Mouse (Mus musculus) forebrain, embryonic 10.5 days (tissue): ENCODE measurements around the gene Lrrc56. TPM values are rescaled to one million over a fixed set of nuclear protein-coding genes. Genes with fewer than 3 reads are reported as not detected.

Experiments
- DNase-seq: peaks from one replicate; pipeline ENCODE4 v3.0.0-alpha.2; 2017; ENCODE audit warnings: low spot score; ENCODE audit errors: extremely low spot score
- H3K27ac ChIP-seq: fragments of 300-500 bp; sonication (generic); 2 replicates; pipeline ENCODE4 v1.5.1; 2016; ENCODE audit warnings: mild to moderate bottlenecking
- H3K27me3 ChIP-seq: fragments of 300-500 bp; sonication (generic); 2 replicates; pipeline ENCODE4 v1.6.1; 2016; ENCODE audit warnings: mild to moderate bottlenecking; ENCODE audit not compliant: poor library complexity, severe bottlenecking
- H3K36me3 ChIP-seq: fragments of 300-500 bp; sonication (generic); replicated peaks from 2 replicates; pipeline ENCODE4 v1.6.1; 2016; ENCODE audit warnings: mild to moderate bottlenecking, moderate library complexity
- H3K4me1 ChIP-seq: fragments of 300-500 bp; sonication (generic); 2 replicates; pipeline ENCODE4 v1.6.1; 2016
- H3K4me3 ChIP-seq: fragments of 300-500 bp; sonication (generic); 2 replicates; pipeline ENCODE4 v1.5.1; 2016; ENCODE audit warnings: mild to moderate bottlenecking, moderate library complexity
- H3K9me3 ChIP-seq: fragments of 300-500 bp; sonication (generic); 2 replicates; pipeline ENCODE4 v1.6.1; 2016; ENCODE audit warnings: mild to moderate bottlenecking, moderate library complexity
- WGBS: fragments of 180-500 bp; shearing (Covaris S2); methylation state at CpG from one replicate; pipeline ENCODE4 v1.1.7; 2016; 5-methylcytosine and 5-hydroxymethylcytosine counted together
- polyA plus RNA-seq: library from polyadenylated mRNA; unstranded; fragments of >200 nt; fragmentation: Nextera tagmentation; extraction: Ambion mirVana; gene quantifications from 2 replicates; pipeline ENCODE4 v1.2.1, GENCODE M21; 2016

Lrrc56 gene
- polyA plus RNA-seq, 1 experiment from 2014 or later: 15.5 TPM

GRCm38 (mm10) chr7:141214310-141214709, 20.4 kb downstream of the Lrrc56 start:
- peaks cover 62% of the 10 kb centered on the region for H3K4me1 ChIP-seq
- peak overlapping the region; percentile 84 for H3K4me3 ChIP-seq
- WGBS: 79% methylated on average over 3 of the region's 3 CpGs

GRCm38 (mm10) chr7:141215101-141215879, 21.3 kb downstream of the Lrrc56 start, which contains the start of gene Rassf7:
Rassf7 (plus strand) TSS chr7:141215860.
- Histone ChIP-seq H3K4me1 (peaks cover 71% of the 10 kb centered on the region), H3K27ac (peak within 1 kb of the TSS; percentile 90)
- under 1% methylated on average over 41 of the region's 41 CpGs for WGBS

More at GRCm38 (mm10) chr7:141214310-141214709, 20.4 kb downstream of the Lrrc56 start:
- Histone ChIP-seq H3K36me3 (peaks cover 24% of the 10 kb centered on the region), H3K27me3 (no peaks in the 10 kb centered on the region), H3K27ac (peak overlapping the region; percentile 90), H3K9me3 (no peaks in the 10 kb centered on the region)
- DNase-seq: no peak

DNA sequence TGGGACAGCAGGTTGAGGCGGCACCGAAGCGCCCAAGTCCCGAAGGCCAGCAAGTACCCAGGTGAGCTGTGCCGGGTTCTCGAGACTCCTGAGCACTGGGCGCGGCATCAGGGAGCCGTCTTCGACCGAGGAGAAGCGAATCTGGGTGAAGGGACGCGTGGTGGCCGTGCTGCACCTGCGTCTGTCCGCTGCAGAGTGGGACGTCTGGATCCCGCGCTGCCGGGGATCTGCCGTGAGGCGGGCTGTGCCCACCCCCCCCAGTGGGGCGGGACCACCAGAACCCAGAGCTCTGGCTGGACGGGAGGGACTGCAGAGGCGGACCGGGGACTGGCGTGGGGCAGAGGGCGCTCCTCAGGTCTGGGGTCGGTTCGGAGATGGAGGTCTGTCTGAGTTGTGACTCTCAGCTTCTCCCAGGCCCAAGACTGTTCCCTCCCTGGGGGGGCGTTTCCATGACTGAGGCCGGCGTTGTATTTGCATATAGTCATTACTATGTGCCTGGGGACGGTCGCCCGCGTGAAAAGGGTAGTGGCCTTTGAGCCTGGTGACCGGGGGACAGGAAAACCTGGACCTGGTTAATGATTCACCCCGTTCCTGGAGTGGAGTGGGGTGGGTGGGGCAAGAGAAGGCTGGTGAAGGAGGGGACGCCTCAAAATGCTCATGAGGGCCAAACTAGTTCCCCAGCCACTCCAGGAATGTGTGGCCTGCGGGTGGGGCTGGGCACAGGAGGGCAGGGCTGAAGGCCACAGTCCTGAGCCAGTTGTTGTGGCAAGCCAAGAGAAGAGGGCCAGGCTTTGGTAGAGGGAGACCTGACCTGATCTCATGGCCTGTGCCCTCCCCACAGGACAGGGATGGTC, 22.1 kb downstream of the Lrrc56 start:
- Histone ChIP-seq H3K36me3 (peaks cover 40% of the 10 kb centered on the region), H3K4me1 (peaks cover 75% of the 10 kb centered on the region), H3K27me3 (no peaks in the 10 kb centered on the region), H3K9me3 (no peaks in the 10 kb centered on the region), H3K4me3 (peak overlapping the region; percentile 84), H3K27ac (peak overlapping the region; percentile 90)
- under 1% methylated on average over 42 of the region's 42 CpGs for WGBS
- DNase-seq: no peak

More at GRCm38 (mm10) chr7:141215101-141215879, 21.3 kb downstream of the Lrrc56 start, which contains the start of gene Rassf7:
- H3K36me3 ChIP-seq: peaks cover 34% of the 10 kb centered on the region
- no peaks in the 10 kb centered on the region for H3K9me3 ChIP-seq
- peak within 1 kb of the TSS; percentile 84 for H3K4me3 ChIP-seq
- no peaks in the 10 kb centered on the region for H3K27me3 ChIP-seq
- peak; percentile 96 for DNase-seq

- 89% methylated on average over 11 of the region's 11 CpGs for WGBS
- DNase-seq: no peak
- Histone ChIP-seq H3K4me3 (peak overlapping the region; percentile 84), H3K27me3 (no peaks in the 10 kb centered on the region), H3K9me3 (no peaks in the 10 kb centered on the region), H3K4me1 (peaks cover 82% of the 10 kb centered on the region), H3K27ac (peak overlapping the region; percentile 35; the same call in 1 of the 2 replicates), H3K36me3 (peaks cover 40% of the 10 kb centered on the region)
Observed at GRCm38 (mm10) chr7:141216894-141217293, 22.9 kb downstream of the Lrrc56 start.

DNA sequence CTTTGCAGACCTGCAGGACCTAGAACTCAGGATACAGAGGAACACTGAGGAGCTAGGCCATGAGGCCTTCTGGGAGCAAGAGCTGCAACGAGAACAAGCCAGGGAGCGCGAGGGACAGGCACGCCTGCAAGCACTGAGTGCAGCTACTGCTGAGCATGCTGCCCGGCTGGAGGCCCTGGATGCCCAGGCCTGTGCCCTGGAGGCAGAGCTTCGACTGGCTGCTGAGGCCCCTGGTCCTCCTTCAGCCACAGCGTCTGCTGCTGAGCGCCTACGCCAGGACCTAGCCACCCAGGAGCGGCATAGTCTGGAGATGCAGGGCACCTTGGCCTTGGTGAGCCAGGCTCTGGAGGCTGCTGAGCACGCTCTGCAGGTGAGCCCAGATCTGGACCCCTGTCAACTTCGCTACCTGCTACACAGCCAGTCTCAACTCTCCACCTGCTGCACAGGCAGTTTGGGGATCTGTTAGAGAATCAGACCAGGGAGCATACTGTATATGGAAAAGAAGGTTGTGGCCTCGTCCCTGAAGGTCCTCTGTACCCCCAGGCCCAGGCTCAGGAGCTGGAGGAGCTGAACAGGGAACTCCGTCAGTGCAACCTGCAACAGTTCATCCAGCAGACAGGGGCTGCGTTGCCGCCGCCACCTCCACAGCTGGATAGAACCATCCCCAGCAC, 23.5 kb downstream of the Lrrc56 start:
- 92% methylated on average over 17 of the region's 17 CpGs for WGBS
- Histone ChIP-seq H3K27ac (0 out of 2 replicates have a peak overlapping the region, but pooled peaks have one; percentile 35), H3K36me3 (peaks cover 40% of the 10 kb centered on the region), H3K27me3 (no peaks in the 10 kb centered on the region), H3K9me3 (no peaks in the 10 kb centered on the region), H3K4me3 (peak overlapping the region; percentile 84; the same call in 1 of the 2 replicates), H3K4me1 (peaks cover 87% of the 10 kb centered on the region)
- DNase-seq: no peak

- Histone ChIP-seq H3K36me3 (peaks cover 40% of the 10 kb centered on the region), H3K27ac (no peak overlapping the region), H3K27me3 (no peaks in the 10 kb centered on the region), H3K9me3 (no peaks in the 10 kb centered on the region), H3K4me3 (no peak overlapping the region), H3K4me1 (peaks cover 87% of the 10 kb centered on the region)
- WGBS: 83% methylated on average over 3 of the region's 3 CpGs
- DNase-seq: no peak
Observed at GRCm38 (mm10) chr7:141218141-141218540, 24.2 kb downstream of the Lrrc56 start.

DNA sequence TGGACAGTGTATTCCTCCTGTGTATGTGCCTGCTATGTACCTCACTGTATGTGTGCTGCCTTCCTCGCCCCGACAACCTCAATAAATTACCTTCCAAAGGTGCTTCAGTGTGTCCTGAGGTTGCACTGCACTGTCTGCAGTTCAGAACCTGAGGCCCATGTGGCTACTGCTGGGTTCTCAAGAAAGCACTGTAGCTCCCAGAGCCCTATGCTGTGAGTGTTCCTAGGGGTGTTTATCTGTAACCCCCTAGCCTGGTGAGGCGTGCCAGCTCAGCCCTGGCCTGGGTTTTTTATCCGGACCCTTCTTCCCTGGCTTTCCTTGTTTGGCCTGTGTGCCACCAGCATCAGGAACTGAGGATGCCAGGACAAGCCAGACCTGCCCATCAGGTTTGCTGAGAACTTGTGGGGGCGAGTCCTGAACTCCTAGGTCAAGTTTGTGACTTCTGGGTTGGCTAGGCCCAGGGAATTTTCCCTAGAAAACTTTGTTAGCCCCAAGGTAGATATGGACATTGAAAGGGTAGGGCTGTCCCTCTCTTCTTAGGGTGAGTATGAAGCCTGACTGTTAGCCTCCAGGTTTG, 24.7 kb downstream of the Lrrc56 start:
- Histone ChIP-seq H3K9me3 (no peaks in the 10 kb centered on the region), H3K4me1 (peaks cover 86% of the 10 kb centered on the region)

GRCm38 (mm10) chr7:141219558-141220099, 25.7 kb downstream of the Lrrc56 start:
- Histone ChIP-seq H3K27ac (0 out of 2 replicates have a peak overlapping the region, but pooled peaks have one; percentile 48), H3K4me3 (peak overlapping the region; percentile 65; the same call in 1 of the 2 replicates), H3K9me3 (no peaks in the 10 kb centered on the region), H3K36me3 (peaks cover 40% of the 10 kb centered on the region), H3K27me3 (no peaks in the 10 kb centered on the region), H3K4me1 (peaks cover 76% of the 10 kb centered on the region)
- no peak for DNase-seq
- WGBS: 92% methylated on average over 1 of the region's 1 CpGs

More for the DNA sequence above, 24.7 kb downstream of the Lrrc56 start:
- WGBS: 91% methylated on average over 5 of the region's 5 CpGs
- no peak overlapping the region for H3K27ac ChIP-seq
- no peaks in the 10 kb centered on the region for H3K27me3 ChIP-seq
- H3K4me3 ChIP-seq: no peak overlapping the region
- peaks cover 40% of the 10 kb centered on the region for H3K36me3 ChIP-seq
- DNase-seq: no peak

GRCm38 (mm10) chr7:141220377-141220776, 26.4 kb downstream of the Lrrc56 start:
- peaks cover 68% of the 10 kb centered on the region for H3K4me1 ChIP-seq
- no peak for DNase-seq
- no peaks in the 10 kb centered on the region for H3K9me3 ChIP-seq
- H3K27ac ChIP-seq: peak overlapping the region; percentile 95
- H3K4me3 ChIP-seq: peak overlapping the region; percentile 65
- no peaks in the 10 kb centered on the region for H3K27me3 ChIP-seq
- H3K36me3 ChIP-seq: peaks cover 40% of the 10 kb centered on the region
- WGBS: 88% methylated on average over 1 of the region's 1 CpGs

DNA sequence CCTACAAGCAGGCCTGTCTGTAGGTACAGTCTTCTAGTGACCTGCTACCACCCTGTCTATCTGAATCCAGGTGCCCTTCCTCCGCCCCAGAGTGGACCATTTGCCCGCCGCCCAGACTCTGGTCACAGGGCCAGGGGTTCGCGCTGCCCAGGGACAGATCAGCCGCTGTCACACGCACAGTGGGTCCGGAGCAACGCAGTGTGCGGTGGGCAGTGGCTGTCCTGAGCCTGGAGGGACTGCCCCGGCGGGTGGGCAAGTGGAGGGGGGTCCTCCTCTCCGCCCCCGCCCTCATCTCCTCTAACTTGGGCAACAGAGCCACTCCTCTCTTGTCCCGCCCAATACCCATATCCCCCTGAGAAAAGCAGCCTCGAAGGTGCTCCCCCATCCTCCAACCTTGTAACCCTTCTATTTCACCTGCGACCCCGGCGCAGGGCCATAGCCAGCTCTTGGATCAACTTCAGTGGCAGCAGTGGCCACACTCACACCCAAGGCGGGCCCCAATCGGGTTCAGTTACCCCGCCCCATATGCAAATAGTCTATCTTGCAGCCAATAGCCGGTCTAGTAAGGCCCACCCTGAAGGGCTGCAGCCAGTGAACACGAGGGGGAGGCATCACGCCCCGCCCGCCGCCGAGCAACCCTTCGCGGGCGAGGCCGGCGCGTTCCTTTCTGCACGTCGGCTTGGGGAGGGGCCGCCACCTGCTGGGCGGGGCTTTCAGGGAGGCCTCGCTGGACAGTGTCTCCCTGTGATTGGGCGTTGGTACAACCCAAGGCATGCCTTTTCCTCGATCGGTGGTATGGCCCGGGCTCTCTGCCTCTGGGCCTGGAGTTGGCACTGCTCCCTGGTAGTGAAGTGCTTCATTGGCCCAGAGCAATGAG, 27.5 kb downstream of the Lrrc56 start:
- peak overlapping the region; percentile 65 for H3K4me3 ChIP-seq
- H3K36me3 ChIP-seq: peaks cover 40% of the 10 kb centered on the region
- no peaks in the 10 kb centered on the region for H3K9me3 ChIP-seq
- H3K27ac ChIP-seq: peak overlapping the region; percentile 95
- 2% methylated on average over 44 of the region's 44 CpGs for WGBS
- H3K27me3 ChIP-seq: no peaks in the 10 kb centered on the region
- peaks cover 61% of the 10 kb centered on the region for H3K4me1 ChIP-seq
- DNase-seq: peak; percentile 99

DNA sequence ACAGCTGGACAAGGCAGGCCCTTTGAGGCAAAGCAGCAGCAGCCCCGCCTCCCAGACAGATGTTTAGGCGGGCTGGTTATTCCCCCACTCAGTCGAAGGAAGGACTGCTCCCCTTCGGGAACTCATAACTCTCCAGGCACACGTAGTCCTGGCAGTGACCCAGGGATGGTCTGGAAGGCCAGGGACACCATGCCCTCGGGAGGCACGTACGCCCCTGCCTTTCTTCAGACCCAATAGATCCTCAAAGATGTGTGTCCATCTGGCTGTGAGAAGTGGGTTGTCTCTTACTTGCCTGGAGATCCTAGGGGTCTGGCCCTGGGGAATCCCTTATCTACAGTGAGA, 28.1 kb downstream of the Lrrc56 start:
- H3K27ac ChIP-seq: peak overlapping the region; percentile 95
- WGBS: 22% methylated on average over 8 of the region's 8 CpGs
- no peaks in the 10 kb centered on the region for H3K27me3 ChIP-seq
- no peak for DNase-seq
- peak overlapping the region; percentile 65 for H3K4me3 ChIP-seq
- peaks cover 55% of the 10 kb centered on the region for H3K4me1 ChIP-seq
- no peaks in the 10 kb centered on the region for H3K9me3 ChIP-seq
- peaks cover 38% of the 10 kb centered on the region for H3K36me3 ChIP-seq
